Mouse (Mus musculus) thymus, adult 2 months (tissue): ENCODE data around the gene Syngr1.

ENCODE experiments used
- CTCF ChIP-seq: fragments of 200-500 bp; IDR thresholded peaks from 2 replicates; pipeline ENCODE4 v1.5.1; 2012; ENCODE audit warnings: mild to moderate bottlenecking, control low read depth, low read length, moderate library complexity, borderline replicate concordance; ENCODE audit not compliant: control insufficient read depth, poor library complexity, insufficient read depth; ENCODE audit errors: extremely low read depth
- POLR2A ChIP-seq: fragments of 200-500 bp; IDR thresholded peaks from 2 replicates; pipeline ENCODE4 v1.6.1; 2012; ENCODE audit warnings: mild to moderate bottlenecking, low read length, control low read depth, moderate library complexity; ENCODE audit not compliant: control insufficient read depth, poor library complexity, insufficient read depth; ENCODE audit errors: extremely low read depth

DNA sequence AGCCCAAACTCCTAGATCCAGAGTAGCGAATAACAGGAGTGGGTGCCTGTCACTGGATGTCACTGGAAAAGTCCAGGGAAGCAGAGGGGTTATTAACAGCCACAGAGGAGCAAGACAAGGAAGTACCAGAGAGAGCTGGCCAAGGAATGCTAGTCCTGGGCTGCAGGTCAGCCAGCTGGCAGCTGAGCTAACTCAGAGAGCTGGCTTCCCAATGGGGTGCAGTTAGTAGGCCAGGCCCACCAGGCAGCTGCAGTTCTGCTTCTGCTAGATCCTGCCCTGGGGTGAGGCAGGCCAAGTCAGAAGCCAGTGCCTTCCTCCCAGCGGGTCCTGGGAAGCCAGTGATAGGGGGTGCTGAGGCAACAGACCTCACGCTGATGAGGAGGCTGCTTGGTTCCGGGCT, 69.6 kb downstream of the Syngr1 start:
- TF ChIP-seq POLR2A (no peak), CTCF (no peak)
